Mouse (Mus musculus): ENCODE measurements around the gene Abhd12b.

- TF ChIP-seq CTCF (IDR thresholded peaks at IDR 0.05) = no peak
- no peak for TF ChIP-seq POLR2A (IDR thresholded peaks at IDR 0.05; ENCODE audit: insufficient read depth, low read depth, low read length)
Measured at GRCm38 (mm10) chr12:70131042-70131675, 22.8 kb upstream of the Abhd12b start.

Measured in heart, adult 2 months (tissue).